Mouse (Mus musculus) thymus, postnatal 36 days (tissue): Measurements from ENCODE around the gene Galc.
"Not testable (repeated sequence)": the region's sequence is repeated elsewhere in the genome, so short reads cannot be mapped to it uniquely, and the experiment has no call there.

Experiments used
- DNase-seq, 2 experiments: peaks; one replicate each; pipeline ENCODE4 v3.0.0; 2022; ENCODE audit warnings: mixed read lengths in 2 of 2

The Galc gene

DNA sequence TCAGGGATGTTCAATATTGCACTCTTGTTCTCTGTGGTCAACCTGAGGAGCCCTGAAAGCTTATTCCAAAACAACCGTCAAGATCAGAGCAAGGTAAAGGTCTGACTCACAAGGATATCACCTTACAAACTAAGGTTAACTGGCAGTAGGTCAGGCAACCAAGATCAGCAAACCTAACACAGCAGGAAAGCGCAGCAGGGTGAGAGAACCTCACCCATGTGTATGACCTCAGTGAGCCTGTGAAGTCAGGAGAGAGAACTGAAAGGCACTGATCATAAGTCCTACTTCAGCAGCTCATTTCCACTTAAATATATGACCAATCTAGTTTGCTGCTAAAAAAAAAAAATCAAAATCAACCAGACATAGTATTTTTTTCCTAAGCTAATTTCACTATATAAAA, 6.8 kb downstream of the Galc start:
- DNase-seq, result no peak

DNA sequence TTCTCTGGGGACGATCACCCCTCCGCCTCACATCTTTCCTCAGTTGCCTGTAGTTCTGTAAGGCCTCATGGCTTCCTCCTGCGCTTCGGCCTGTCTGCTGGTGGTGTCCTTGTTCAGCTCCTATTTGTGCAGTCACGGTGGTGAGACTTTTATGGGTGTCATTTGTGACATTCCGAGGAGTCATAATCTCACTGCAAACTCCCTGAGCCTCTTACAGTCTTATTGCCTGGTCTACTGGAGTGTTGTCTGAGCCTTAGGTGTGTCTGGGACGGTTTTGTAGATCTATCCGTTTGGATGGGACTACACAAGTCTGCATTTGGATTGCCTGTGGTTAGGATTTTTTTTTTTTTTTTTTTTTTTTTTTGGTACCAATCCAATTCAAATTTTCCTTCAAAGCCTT, 8.9 kb downstream of the Galc start:
- DNase-seq, result no peak

DNA sequence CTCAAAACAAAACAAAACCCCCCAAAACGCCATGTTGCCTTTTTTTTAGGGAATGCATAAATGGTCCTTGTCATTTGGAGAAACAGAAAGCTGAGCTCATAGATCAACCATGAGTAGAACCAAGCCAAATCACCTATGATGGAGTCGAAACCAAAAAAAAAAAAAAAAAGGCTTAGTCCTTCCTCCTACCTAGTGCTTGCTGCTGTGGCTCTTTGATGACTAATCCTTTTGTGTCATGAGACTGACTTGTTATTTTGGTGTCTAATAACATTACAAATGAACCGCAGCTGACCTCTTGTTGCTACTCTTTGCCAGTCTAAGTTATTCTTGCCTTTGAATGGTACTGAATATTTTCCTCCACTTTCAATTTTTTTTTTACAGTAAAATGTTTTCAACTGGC, 9.6 kb downstream of the Galc start:
- DNase-seq, result no peak

DNA sequence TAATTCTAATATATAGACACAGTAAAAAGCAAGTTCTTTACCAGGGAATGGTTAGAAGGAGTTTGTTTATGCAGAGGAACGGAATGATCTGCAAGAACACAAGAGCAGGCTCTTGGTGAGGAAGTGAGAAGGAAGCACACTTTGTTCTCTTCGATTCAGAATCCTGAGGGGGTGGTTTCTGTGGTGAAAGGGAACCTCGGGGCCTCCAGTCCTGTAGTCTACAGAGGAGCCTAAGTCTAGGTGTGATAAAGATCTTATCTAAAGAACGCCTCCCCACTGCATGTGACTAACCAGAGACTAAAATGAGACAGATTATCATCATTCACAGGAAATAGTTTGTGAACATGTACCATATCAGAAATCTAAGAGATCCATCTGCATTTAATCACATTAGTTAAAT, 12.4 kb downstream of the Galc start:
- DNase-seq, result peak; percentile 32 to 59

DNA sequence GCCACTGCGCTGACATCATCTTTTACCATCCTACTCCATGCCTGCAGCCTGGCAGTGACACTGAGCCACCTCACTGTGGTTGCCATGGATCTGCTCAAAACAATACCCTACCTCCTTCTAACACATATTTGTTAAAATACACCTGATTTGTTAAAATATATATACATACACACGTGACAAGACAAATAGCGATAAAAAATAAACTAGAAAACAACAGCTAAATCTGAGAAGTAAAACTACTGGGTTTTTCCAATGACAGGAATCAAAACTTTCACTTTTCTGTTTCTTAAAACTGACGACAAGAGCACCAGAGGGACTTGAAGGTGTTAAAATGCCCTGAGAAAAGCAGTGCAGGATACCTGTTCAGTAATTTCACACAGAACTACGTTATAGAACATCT, 14.4 kb downstream of the Galc start:
- no peak for DNase-seq

DNA sequence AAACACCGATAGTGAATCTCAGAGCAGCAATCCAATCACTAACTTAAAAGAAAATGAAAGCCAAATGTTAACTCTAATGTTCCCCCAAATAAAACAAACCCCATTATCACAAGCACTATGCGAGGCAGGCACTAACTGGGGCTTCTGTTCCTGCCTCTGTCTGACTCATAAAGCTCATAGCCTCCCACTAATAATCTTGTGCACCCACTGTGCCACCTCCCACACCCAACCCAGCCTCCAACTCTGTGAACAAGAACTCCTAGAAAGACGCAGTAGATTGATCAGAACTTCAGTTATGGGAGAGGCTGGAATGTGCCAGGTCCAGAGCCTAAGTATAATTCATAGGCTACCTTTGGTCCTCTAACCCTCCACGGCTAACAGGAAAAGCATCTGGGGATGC, 15.1 kb downstream of the Galc start:
- no peak for DNase-seq

DNA sequence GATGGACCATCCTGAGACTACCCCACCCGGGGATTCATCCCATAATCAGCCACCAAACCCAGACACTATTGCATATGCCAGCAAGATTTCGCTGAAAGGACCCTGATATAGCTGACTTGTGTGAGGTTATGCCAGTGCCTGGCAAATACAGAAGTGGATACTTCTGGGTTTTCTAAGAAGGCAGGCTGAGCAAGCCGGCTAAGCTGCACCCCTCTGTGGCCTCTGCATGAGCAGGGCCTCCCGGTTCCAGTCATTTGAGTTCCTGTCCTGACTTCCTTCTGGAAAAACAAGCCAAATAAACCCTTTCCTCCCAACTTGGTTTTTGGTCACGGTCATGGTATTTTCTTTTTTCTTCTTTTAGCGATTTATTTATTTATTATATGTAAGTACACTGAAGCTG, 20.8 kb downstream of the Galc start:
- not testable (repeated sequence) for DNase-seq

DNA sequence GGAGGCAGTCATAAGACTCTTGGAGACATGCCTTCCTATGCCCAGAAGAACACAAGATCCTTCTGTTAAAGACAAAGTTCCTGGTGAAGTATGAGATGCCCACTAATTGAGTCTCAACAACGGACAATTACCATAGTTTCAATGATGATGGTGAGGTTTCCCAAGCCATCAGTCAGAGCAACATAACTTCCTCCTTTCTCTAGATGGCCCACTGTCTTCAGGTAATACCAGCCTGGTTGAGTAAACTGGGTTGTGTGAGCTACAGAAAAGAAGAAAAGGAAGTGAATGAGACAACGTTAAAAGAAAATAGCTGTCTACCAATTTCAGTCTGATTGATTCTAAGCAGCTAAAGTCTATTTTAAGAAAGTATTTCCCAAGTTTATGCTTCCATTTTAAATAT, 32.2 kb downstream of the Galc start:
- DNase-seq, result no peak

DNA sequence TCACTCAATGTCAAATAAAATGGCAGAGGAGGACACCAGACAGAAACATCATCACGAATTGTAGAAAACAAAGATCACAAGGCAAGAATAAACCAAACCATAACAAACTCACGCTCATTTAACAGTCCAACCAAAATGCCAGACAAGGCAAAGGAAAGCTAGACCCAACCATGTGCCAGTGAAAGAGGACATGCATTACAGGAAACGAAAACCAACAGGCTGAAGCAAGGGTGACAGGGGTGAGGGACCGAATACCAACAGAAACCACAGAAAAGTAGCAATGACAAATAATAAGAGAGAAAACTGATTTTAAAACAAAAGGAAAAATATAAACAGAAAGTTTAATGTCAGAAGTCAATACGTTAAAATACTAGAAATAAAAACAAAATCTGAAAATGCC, 36.0 kb downstream of the Galc start:
- DNase-seq, result no peak

DNA sequence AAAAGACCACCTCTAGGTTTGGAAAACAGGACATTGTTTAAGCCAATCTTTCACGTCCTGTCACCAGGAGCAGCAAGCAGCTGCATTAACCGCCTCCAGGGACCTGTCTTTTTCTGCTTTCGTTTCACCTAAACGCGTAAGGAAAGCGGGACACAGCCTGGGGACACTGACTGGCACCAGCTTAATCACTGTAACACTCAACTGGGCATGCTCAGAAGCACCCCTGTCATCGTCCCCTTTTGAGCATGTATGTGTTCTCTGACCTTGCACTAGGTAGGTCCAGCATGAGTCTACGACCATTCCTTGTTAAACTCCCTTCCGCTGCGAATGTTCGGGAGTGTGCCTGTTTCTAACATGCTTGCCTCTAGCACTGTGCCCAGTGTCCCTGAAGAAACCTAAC, 42.8 kb downstream of the Galc start:
- no peak for DNase-seq

DNA sequence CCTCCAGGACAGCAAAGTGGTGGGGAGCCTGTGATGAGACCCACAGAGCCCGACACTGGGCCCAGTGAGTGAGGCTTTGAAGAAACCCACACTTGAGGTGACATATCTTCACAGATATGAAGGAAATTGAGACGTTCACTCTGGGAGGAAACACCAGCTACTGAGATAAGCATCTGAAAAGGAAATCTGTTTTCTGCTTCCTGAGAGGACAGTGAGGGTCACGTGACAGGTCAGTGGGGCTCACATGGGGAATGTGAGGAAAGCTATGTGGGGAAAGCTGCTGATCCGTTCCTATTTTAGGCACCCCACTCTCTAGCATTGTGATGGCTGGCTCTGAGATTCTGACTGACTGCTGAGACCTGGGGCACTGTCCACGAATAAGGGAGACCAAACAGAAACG, 43.7 kb downstream of the Galc start:
- DNase-seq, result no peak

DNA sequence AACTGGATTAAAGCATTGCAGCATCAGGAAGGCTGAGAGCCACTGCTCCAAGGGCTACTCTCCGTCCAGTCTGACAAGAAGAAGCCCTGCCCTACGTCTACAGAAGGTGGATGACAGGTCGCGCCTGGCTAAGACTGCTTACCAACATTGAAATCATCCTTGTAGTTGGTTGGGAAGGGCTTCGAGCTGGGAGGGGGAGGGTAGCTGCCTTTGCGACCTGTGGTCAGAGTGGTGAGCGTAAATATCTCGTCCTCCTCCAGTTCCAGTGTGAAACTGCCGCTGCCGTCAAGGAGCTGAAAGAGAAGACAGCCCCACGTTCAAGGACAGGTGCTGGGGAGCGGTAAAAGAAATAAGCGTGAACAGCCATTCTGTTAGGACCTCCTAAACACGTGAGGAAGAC, 45.1 kb downstream of the Galc start:
- DNase-seq, result no peak

DNA sequence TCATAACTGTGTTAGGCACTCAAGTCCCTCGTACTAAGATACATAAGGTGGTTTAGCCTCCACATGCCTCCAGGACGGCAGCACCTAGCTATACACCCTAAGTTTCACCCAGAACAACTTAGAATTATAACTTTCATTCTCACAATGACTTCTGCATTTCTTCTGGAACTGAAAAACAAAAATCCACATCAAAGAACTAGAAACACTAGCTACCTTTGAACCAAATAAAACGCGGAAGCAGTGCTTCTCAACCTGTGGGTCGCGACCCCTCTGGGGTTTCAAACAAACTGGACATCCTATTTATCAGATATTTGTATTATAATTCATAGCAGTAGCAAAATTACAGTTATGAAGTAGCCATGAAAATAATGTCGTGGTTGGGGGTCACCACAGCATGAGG, 45.5 kb downstream of the Galc start:
- DNase-seq, result no peak

DNA sequence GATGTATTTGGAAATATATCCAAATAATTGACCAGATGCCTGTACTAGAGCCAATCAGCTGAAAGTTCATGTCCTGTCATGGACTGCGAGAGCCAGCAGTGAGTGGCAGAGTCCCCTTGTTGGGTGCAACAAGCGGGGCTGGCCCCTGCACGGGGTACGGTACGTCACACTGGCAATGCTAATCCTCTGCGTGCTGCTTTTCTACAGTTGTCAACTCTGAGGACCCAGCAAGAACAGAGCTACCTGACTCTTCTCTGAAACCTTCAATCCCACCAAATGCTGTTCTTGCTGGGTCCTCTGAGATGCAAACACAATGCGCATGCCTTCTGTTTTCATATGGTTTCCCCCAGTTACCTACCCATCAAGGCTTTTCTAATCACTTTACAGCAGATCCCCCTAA, 45.9 kb downstream of the Galc start:
- DNase-seq, result no peak

DNA sequence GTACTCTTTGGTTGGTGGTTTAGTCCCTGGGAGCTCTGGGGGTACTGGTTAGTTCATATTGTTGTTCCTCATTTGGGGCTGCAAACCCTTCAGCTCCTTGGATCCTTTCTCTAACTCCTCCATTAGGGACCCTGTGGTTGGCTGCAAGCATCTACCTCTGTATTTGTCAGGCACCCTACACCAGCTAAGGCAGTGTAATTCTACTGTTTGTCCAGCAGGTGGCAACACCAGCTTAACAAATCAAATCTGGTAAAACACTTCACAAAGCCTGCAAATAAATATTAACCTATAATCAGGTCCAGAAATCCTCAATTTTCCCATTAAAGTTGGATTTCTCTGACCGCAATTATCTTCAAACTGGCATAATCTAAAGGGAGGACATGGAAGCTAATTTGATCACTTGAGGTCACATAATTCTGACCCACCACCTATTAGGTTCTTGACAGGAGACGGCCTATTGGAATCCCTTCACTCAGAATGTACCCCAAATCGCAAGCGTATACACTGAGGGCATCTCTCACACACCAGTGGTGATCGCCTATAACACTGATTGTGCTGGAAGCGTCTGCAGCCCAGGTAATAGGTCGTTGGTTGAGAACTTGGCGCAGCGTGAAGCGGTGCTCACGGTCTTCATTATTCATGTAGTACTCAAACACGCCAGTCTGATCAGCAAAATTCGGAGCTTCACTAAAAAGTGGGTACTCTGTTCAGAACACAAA, 46.6 kb downstream of the Galc start:
- DNase-seq, result no peak

DNA sequence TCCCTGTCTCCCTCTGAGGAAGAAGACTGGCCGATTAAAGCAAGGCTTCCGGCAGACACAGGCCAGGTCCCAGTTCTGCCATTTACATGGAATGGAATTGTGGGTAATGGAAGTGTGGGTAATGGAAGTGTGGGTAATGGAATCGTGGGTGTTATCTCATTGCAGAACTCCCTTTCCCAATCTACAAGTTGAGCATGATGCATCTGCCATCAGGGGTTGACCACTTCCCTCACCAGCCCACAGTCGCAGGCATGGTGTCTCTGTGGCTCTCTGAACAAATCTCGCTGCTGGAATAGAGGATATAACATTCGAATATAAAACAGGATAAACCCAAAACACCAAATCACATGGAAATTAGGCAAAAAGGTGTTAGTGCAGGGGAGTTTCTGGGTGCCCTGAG, 48.8 kb downstream of the Galc start:
- no peak for DNase-seq

DNA sequence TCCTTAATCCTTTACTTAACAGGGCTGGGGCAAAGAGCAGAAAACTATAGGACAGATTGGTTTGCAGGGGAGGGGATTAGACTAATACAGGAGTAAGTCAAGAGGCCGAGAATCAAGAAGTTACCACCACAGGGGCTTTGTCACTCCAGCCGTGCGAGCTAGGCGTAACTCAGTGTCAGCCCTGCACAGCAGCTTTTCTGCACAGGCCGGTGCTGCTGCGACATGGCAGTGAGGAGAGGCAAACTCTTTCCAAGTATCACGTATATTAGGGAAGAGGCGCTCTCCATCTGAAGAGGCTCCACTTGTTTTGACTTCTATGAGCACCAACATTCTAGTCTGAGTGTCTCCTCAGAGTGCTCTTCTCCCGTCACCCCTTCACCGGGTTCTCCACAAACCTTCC, 51.2 kb downstream of the Galc start:
- no peak for DNase-seq

DNA sequence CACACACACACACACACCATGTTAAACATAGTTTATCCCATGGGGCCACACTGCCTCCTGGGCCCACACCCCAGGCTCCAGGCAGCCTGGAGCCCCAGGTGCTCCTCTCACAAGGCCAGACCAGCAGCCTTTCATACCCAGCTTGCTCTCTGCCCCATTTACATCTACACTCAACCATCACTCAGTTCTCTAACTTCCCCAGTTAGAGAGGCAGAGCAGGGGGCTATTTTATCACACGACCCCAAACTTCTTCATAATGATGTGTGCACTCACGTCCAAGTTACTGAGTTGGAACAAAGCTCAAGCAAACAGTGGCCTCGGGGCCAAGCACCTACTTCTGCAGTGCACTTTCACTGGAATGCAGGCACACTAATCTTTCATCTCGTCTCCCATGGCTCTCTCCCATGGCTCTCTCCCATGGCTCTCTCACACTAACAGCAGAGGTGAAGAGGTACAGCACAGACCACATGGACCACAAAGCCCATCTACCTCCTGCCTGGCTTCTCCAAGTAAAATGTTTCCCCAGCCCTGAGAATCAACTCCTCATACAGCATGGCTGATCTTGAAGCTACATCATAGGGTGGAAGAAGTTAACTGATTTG, 53.7 kb downstream of the Galc start:
- DNase-seq, result no peak

DNA sequence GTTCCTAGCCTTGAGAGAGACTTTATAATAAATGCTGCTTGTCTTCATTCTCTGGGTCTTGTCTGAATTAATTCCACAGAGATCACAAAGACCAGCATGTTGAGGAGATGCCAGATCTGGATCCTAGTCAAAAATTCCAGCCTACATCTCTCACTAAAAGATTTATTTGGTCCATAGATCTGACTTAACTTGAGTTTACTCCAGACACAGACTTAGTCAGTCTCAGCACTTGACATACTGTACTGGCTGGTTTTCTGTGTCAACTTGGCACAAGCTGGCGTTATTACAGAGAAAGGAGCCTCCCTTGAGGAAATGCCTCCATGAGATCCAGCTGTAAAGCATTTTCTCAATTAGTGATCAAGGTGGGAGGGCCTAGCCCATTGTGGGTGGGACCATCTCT, 61.9 kb downstream of the Galc start:
- no peak for DNase-seq

DNA sequence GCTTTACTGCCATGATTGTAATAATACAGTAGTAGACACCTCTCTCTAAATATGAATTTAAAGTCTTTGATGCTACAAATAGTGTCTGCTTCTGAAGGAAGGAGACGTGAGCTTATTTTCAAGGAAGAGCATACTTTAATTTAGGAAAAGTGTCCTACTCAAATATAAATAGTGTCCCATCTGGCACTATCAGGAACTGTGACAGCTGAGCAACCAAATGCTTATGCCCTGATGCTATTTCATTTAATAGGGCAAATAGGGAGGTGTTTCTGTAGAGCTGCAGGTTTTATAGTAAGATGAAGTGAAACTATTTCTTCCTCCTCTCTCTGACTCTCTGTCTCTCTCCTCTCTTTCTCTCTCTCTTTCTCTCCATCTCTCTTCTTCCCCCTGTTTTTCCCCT, 69.1 kb downstream of the Galc start:
- DNase-seq, result no peak

DNA sequence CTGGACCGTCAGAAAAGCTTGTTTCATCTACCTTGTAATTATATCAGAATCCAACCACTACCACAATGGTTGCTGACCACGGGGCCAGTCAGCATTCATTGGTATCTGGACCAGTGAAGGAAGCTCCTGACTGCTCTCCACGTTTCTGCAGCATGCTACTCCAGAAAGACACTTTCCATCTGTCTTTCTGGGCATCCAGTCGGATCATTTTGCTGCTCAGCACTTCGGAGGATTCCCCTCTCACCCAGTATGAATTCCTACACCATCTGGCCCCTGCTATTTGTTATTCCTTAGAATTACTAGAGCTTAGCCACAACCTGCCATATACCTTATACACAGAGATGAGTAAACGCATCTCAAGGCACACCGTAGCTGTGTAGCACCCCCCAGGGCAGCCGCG, 70.2 kb downstream of the Galc start:
- DNase-seq, result no peak

DNA sequence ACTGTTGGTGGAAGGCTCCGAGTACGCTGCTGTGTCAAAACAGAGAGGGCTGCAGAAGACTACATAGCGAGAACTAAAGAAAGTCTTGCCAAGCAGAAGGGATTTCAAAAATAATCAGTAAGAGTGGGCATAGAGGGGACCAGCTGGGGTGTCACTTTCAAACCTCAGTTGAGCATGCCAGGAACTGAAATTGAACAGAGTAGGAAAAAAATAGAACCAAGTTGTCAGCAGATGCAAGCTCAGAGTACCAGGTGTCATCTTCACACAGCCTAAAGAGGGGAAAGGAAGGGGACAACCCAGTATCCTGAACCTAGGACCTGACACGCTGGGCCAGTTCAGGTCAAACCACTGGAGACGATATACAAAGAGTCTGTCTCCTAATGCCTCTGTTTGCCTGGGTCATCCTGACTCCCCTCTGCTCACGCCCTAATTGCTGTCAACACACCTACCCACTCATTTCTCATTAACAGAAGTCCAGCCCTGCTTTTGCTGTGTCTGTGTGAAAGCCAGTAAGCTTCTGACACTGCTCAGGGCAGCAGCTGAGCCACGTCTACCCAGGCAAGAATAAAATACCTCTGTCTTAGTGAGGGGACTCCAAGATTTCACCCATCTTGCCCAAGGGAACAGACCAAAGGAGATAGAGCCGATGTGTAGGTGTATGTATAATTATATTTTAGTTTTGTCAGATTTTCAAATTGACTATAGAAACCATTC, 71.9 kb downstream of the Galc start:
- no peak for DNase-seq

DNA sequence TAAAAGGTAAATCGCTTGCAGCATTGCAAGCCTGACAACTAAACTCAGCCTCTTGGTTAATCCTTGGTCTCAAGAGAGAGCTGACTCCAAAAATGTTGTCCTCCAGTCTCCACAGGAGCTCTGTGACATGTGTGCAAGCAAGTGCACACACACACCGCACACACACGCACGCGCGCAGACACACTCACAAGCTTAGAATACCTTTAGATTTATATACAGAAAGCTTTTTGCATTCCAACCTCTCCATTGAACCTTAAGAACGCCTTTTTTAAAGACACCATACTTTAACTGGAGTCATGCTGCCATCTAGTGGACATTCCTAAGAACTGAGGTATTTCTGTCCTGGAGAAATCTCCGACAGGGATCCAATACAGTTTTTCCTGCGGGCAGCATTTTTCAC, 77.5 kb downstream of the Galc start:
- DNase-seq, result no peak

DNA sequence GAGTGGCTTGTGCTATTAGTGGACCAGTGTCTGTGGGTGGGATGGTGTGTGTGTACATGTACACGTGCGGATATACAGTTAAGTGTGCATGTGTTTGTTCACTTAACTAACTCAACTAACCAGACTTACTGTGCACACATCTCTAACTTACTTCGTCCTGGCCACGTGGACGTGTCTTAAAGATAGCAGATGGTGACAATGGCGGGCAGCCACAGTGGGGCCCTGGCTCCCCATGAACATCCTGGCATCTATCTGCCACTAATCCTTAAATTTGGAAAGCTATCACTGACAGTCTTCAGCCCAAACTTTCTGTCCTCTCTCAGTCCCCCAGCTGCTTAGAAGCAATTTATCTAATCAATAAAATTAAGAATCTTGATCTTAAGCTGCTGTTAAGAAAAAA, 78.5 kb downstream of the Galc start:
- DNase-seq, result no peak
